29 mouse cellular contexts compared by ENCODE assay signal in the genomic region with DNA sequence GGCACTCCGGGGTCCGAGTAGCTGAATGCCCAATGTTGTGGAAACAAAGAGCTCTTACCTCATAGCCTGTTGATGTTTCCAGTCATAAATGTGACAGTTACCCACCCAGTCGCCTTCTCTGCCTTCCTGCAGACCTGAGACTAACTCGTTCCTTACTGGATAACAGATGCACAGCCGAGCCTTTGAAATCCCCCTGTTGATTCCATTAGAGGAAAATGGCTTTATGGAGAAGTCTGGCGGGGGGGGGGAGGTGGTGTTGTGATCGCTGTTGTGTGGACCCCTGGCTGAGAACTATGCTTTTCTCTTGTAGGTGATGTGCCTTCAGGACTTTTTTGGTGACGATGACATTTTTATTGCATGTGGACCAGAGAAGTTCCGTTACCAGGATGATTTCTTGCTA.
DNase-seq lines count a peak whose midpoint lies in the region; ATAC-seq lines count a peak whose summit lies in the region.
"Had no signal": no experiment of that assay in that cellular context is flagged by ENCODE, and none has a peak within 500 bp of the region (broad histone marks: within the 10 kb centered on the region; RNA-seq: fewer than 3 reads in every experiment).

No protein-coding gene starts in this region.

- H3K27ac ChIP-seq in hindbrain, embryonic 13.5 days = peak overlapping the region; percentile 62
- no peak overlapping the region for H3K27ac ChIP-seq in hindbrain, embryonic 16.5 days (ENCODE audit: low read depth, low read length)
- H3K27ac ChIP-seq in embryonic facial prominence, embryonic 14.5 days (replicated peaks; ENCODE audit: low read depth, low read length) = 0 out of 2 replicates have a peak overlapping the region, but pooled peaks have one; percentile 21
- no peak overlapping the region; the same call in 1 of the 2 replicates for H3K27ac ChIP-seq in limb, embryonic 13.5 days
- H3K27ac ChIP-seq: forebrain, embryonic 10.5 days; forebrain, embryonic 15.5 days; heart, embryonic 10.5 days; heart, embryonic 15.5 days; layer of hippocampus, adult 2 months; left cerebral cortex, adult 2 months; lung, embryonic 15.5 days; neural tube, embryonic 12.5 days; stomach, postnatal 0 days had no signal

- H3K4me2 ChIP-seq in hindbrain, embryonic 13.5 days = no peak overlapping the region
- no peak overlapping the region for H3K4me2 ChIP-seq in hindbrain, embryonic 16.5 days (ENCODE audit: low read length)
- peak overlapping the region; percentile 7; the same call in 1 of the 2 replicates for H3K4me2 ChIP-seq in embryonic facial prominence, embryonic 14.5 days (ENCODE audit: low read depth, low read length)
- 0 out of 2 replicates have a peak overlapping the region, but pooled peaks have one; percentile 0 for H3K4me2 ChIP-seq in limb, embryonic 13.5 days (replicated peaks)
- H3K4me2 ChIP-seq: forebrain, embryonic 15.5 days; heart, embryonic 15.5 days; liver, embryonic 11.5 days; lung, embryonic 15.5 days; midbrain, embryonic 11.5 days; neural tube, embryonic 12.5 days had no signal

- no peak for ATAC-seq in hindbrain, embryonic 13.5 days (ENCODE audit: low FRiP score)
- ATAC-seq in hindbrain, embryonic 16.5 days = no peak
- no peak for ATAC-seq in embryonic facial prominence, embryonic 14.5 days (ENCODE audit: low read depth)
- ATAC-seq in limb, embryonic 13.5 days (ENCODE audit: low FRiP score, low read depth) = no peak
- ATAC-seq: forebrain, embryonic 15.5 days; intestine, postnatal 0 days had no signal

- H3K27me3 ChIP-seq in hindbrain, embryonic 13.5 days = no peaks in the 10 kb centered on the region
- H3K27me3 ChIP-seq in hindbrain, embryonic 16.5 days (replicated peaks; ENCODE audit: control insufficient read depth, insufficient read depth, low read length) = no peaks in the 10 kb centered on the region
- H3K27me3 ChIP-seq in embryonic facial prominence, embryonic 14.5 days (replicated peaks; ENCODE audit: control insufficient read depth, insufficient read depth, low read length) = no peaks in the 10 kb centered on the region
- no peaks in the 10 kb centered on the region for H3K27me3 ChIP-seq in limb, embryonic 13.5 days
- H3K27me3 ChIP-seq: forebrain, embryonic 15.5 days; heart, embryonic 15.5 days; lung, embryonic 15.5 days; neural tube, embryonic 12.5 days had no signal

- peaks cover 8% of the 10 kb centered on the region for H3K4me1 ChIP-seq in hindbrain, embryonic 13.5 days (replicated peaks)
- H3K4me1 ChIP-seq in hindbrain, embryonic 16.5 days (ENCODE audit: control insufficient read depth, insufficient read depth, low read depth, low read length) = no peaks in the 10 kb centered on the region
- peaks cover 12% of the 10 kb centered on the region for H3K4me1 ChIP-seq in embryonic facial prominence, embryonic 14.5 days (ENCODE audit: control insufficient read depth, insufficient read depth, low read length)
- peaks cover 19% of the 10 kb centered on the region for H3K4me1 ChIP-seq in limb, embryonic 13.5 days
- H3K4me1 ChIP-seq: forebrain, embryonic 15.5 days; heart, embryonic 10.5 days; heart, embryonic 15.5 days; lung, embryonic 15.5 days; neural tube, embryonic 12.5 days had no signal

- H3K4me3 ChIP-seq in hindbrain, embryonic 13.5 days = no peak overlapping the region
- no peak overlapping the region for H3K4me3 ChIP-seq in hindbrain, embryonic 16.5 days (ENCODE audit: low read length)
- H3K4me3 ChIP-seq in embryonic facial prominence, embryonic 14.5 days (ENCODE audit: low read depth, low read length) = no peak overlapping the region
- no peak overlapping the region for H3K4me3 ChIP-seq in limb, embryonic 13.5 days
- H3K4me3 ChIP-seq: forebrain, embryonic 10.5 days; forebrain, embryonic 15.5 days; heart, embryonic 10.5 days; heart, embryonic 15.5 days; layer of hippocampus, adult 2 months; left cerebral cortex, adult 2 months; lung, embryonic 15.5 days; myocyte; neural tube, embryonic 12.5 days had no signal

- H3K9ac ChIP-seq in hindbrain, embryonic 13.5 days = no peak overlapping the region
- H3K9ac ChIP-seq in hindbrain, embryonic 16.5 days (ENCODE audit: low read depth, low read length) = no peak overlapping the region
- H3K9ac ChIP-seq in embryonic facial prominence, embryonic 14.5 days (ENCODE audit: low read depth, low read length) = no peak overlapping the region
- no peak overlapping the region for H3K9ac ChIP-seq in limb, embryonic 13.5 days
- H3K9ac ChIP-seq: forebrain, embryonic 15.5 days; heart, embryonic 15.5 days; lung, embryonic 15.5 days; neural tube, embryonic 12.5 days had no signal

- no peaks in the 10 kb centered on the region for H3K9me3 ChIP-seq in hindbrain, embryonic 13.5 days
- no peaks in the 10 kb centered on the region for H3K9me3 ChIP-seq in hindbrain, embryonic 16.5 days (ENCODE audit: control insufficient read depth, low read length)
- H3K9me3 ChIP-seq in embryonic facial prominence, embryonic 14.5 days (ENCODE audit: control insufficient read depth, low read length) = no peaks in the 10 kb centered on the region
- no peaks in the 10 kb centered on the region for H3K9me3 ChIP-seq in limb, embryonic 13.5 days
- H3K9me3 ChIP-seq: forebrain, embryonic 10.5 days; forebrain, embryonic 15.5 days; heart, embryonic 10.5 days; heart, embryonic 15.5 days; lung, embryonic 15.5 days; neural tube, embryonic 12.5 days had no signal

- 0 out of 2 replicates have a peak, but pooled peaks cover 3% of the 10 kb centered on the region for H3K36me3 ChIP-seq in hindbrain, embryonic 13.5 days
- no peaks in the 10 kb centered on the region for H3K36me3 ChIP-seq in hindbrain, embryonic 16.5 days (ENCODE audit: control insufficient read depth, insufficient read depth, low read length)
- no peaks in the 10 kb centered on the region for H3K36me3 ChIP-seq in embryonic facial prominence, embryonic 14.5 days (ENCODE audit: control insufficient read depth, insufficient read depth, low read length)
- H3K36me3 ChIP-seq in limb, embryonic 13.5 days = no peaks in the 10 kb centered on the region
- H3K36me3 ChIP-seq: forebrain, embryonic 10.5 days; forebrain, embryonic 15.5 days; G1E; heart, embryonic 10.5 days; heart, embryonic 15.5 days; lung, embryonic 15.5 days; neural tube, embryonic 12.5 days had no signal

- DNase-seq in embryonic facial prominence, embryonic 14.5 days (ENCODE audit: low spot score) = peak; percentile 51
- DNase-seq in adrenal gland, postnatal 36 days = no peak
- no peak for DNase-seq in spleen, postnatal 14 days (ENCODE audit: low spot score in 2 of 2)
- no peak for DNase-seq in gastrocnemius, postnatal 10 days
- DNase-seq: adrenal gland, adult 8-10 months; cerebellum, adult 11-12 months; gastrocnemius, postnatal 14 days; kidney, postnatal 25 days; right cerebral cortex, adult 18-20 months; spleen, adult 18-20 months; thymus, adult 18-20 months; thymus, postnatal 25 days had no signal

- 51% methylated on average over 9 of the region's 9 CpGs for WGBS in hindbrain, embryonic 13.5 days
- 45% methylated on average over 9 of the region's 9 CpGs for WGBS in hindbrain, embryonic 16.5 days
- WGBS in embryonic facial prominence, embryonic 14.5 days = 33% methylated on average over 9 of the region's 9 CpGs
- WGBS in limb, embryonic 13.5 days = 10% methylated on average over 9 of the region's 9 CpGs

Comparison
In these comparisons a context has a peak if more than half of its experiments do, and no peak if none do; other contexts are left out.
1. H3K27ac ChIP-seq: peak in hindbrain, embryonic 13.5 days (single experiment) and embryonic facial prominence, embryonic 14.5 days (single experiment); none in hindbrain, embryonic 16.5 days (single experiment) and limb, embryonic 13.5 days (single experiment).
2. H3K4me2 ChIP-seq: peak in embryonic facial prominence, embryonic 14.5 days (single experiment) and limb, embryonic 13.5 days (single experiment); none in hindbrain, embryonic 13.5 days (single experiment) and hindbrain, embryonic 16.5 days (single experiment).